Mouse (Mus musculus): ENCODE measurements at regions not wholly inside any gene's neighbourhood (a gene's known extent, or its start where the extent isn't known, plus 50 kb on each side); places are given as distances from the start of the nearest gene placed in this dataset.
A peak's percentile ranks its signal among the peaks of the same experiment; 100 is the strongest.

DNA sequence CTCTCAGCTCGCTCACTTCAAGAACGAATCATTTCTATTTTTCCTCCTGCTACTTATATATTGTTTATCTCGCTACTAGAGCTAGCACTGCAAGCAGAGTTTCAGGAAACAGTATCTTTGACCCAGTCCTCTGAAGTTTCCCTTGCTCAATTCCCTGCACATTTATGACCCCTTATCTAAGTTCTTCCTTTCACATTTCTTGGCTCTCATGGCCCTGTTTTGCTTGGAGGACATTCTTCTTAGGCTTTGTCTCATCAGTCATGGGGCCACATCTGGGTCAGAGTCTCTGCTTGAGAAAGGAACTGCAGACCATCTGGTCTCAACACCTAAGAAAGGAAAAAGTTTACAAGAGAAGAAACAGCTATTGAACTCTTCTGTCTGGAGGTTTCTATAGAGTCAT, 166.7 kb upstream of the Adamts3 start:
- no peak for DNase-seq
- intact Hi-C loops (cut with DNase I; ENCODE audit: low total_unique reads) = loop anchor here (5.0 kb wide), 1 partner anchor 447 kb away; no protein-coding TSS in a partner anchor

DNA sequence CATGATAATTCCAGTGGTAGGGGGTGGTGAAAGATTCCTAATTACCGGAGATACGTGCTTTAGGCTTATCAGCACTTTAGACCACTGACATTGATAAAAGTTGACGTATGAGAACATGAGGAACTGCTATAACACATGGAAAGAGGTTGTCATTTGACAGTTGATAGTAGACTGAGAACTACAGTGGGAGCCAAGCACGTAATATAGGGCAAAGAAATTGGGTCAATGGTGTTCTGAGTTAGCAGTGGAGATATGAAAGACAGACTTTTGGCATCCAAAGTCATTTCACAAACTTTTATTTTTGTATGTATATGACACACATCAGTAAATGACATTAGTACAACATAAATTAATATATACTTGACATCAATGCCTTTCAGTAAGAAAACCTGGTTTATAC, 159.6 kb upstream of the Adamts3 start:
- intact Hi-C loops (cut with DNase I; ENCODE audit: low total_unique reads) = no loop called here
- no peak for DNase-seq

DNA sequence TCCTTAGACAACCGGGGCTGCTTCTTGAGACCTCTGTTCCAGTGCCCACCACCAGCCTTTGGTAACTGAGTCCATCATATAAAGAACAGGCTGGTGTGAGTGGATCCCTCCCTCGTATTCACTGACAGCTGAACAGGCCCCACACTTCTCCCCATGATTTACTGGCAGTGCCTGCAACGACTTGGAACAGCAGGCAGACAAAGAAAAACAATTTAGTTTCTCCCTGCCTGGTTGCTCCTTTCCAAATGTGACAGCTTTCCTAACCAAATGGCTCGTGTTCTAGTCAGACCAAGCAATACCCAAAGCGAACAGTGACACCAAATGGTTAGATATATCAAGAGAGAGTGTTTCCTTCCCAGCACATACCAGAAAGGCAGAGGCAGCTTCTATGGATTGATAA, 150.0 kb upstream of the Adamts3 start:
- DNase-seq = no peak
- intact Hi-C loops (cut with DNase I; ENCODE audit: low total_unique reads) = no loop called here

DNA sequence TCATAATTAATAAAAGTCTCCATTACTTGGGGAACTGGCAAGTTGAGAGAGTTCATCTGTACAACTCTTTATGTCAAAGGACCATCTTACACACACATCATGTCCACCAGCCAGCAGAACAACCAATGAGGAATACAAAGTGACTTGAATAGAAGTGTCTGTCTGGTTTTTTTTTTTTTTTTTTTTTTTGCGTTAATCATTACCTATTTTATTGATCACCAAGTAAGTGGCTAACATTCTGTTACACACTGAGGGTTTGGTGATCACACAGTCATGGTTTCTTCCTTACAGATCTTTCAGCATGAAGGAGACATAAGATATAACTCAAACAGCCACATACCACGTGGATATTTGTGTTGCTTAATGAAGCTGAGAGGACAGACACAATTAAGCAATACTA, 147.6 kb upstream of the Adamts3 start:
- intact Hi-C loops (cut with DNase I; ENCODE audit: low total_unique reads) = no loop called here
- no peak for DNase-seq

DNA sequence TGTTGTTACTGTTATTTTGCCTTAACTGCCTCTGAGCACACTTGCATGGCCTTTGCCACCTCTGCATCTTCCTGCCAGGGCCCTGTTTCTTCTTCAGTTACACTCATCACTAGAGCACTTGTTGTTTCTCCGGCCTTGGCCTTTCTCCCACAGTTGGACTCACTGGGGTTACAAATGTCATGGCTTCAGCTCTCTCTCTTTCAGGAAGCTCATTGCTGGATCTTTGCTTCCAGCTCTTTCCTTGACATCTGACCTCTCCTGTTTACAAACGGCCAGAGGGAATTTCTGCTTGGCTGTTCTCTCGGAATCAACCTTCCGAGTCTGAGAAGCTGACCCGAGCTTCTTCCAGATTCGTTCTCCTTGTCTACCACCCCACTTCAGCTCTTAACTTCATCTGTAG, 146.6 kb upstream of the Adamts3 start:
- DNase-seq = peak; percentile 8
- intact Hi-C loops (cut with DNase I; ENCODE audit: low total_unique reads) = no loop called here

- intact Hi-C loops (cut with DNase I; ENCODE audit: low total_unique reads) = no loop called here
- no peak for DNase-seq
These were observed 144.0 kb upstream of the Adamts3 start for GRCm38 (mm10) chr5:90026835-90027753.

- DNase-seq = no peak
- intact Hi-C loops (cut with DNase I; ENCODE audit: low total_unique reads) = no loop called here
These were observed 138.3 kb upstream of the Adamts3 start for GRCm38 (mm10) chr5:90021447-90021846.

DNA sequence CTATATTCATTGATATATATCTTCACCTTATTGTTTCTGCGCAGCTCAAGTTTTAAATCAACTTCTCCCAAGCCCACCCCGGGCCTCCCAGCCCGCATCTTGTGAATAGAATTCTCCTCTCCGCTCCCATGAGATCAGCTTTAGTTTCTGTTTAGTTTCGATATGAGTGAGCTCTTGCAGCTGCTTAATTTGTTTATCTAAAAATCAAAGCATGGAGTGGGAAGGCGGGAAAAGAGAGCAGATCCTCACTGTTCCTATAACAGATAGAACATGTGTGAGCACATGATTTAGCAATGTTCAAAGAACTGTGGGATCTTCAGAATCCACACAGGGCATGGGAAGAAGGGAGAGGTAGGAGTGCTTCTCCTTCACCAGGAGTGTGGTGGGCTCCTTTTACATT, 117.6 kb upstream of the Adamts3 start:
- DNase-seq = no peak
- intact Hi-C loops (cut with DNase I; ENCODE audit: low total_unique reads) = no loop called here

DNA sequence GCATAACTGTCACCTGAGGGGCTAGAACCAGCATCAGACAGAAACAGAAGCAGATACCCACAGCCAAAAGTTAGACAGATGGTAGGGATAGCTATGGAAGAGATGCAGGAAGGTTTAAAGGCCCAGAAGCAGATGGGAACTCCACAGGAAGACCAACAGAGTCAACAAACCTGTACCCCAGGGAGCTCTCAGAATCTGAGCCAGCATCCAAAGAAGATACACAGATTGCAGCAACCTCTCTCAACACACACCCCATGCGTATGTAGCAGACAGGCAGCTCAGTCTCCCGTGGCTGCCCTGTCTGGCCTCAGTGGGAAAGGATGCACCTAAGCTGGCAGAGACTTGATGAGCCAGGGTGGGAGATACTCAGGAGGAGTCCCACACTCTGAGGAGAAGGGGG, 108.4 kb upstream of the Adamts3 start:
- no peak for DNase-seq
- intact Hi-C loops (cut with DNase I; ENCODE audit: low total_unique reads) = no loop called here

GRCm38 (mm10) chr5:89981627-89982026, 98.5 kb upstream of the Adamts3 start:
- DNase-seq = no peak
- intact Hi-C loops (cut with DNase I; ENCODE audit: low total_unique reads) = no loop called here

- intact Hi-C loops (cut with DNase I; ENCODE audit: low total_unique reads) = no loop called here
- DNase-seq = no peak
These were observed 97.1 kb upstream of the Adamts3 start for GRCm38 (mm10) chr5:89980204-89980603.

GRCm38 (mm10) chr5:89952611-89953010, 69.5 kb upstream of the Adamts3 start:
- DNase-seq = no peak
- intact Hi-C loops (cut with DNase I; ENCODE audit: low total_unique reads) = no loop called here

GRCm38 (mm10) chr5:89945660-89945925, 62.5 kb upstream of the Adamts3 start:
- intact Hi-C loops (cut with DNase I; ENCODE audit: low total_unique reads) = no loop called here
- no peak for DNase-seq

DNA sequence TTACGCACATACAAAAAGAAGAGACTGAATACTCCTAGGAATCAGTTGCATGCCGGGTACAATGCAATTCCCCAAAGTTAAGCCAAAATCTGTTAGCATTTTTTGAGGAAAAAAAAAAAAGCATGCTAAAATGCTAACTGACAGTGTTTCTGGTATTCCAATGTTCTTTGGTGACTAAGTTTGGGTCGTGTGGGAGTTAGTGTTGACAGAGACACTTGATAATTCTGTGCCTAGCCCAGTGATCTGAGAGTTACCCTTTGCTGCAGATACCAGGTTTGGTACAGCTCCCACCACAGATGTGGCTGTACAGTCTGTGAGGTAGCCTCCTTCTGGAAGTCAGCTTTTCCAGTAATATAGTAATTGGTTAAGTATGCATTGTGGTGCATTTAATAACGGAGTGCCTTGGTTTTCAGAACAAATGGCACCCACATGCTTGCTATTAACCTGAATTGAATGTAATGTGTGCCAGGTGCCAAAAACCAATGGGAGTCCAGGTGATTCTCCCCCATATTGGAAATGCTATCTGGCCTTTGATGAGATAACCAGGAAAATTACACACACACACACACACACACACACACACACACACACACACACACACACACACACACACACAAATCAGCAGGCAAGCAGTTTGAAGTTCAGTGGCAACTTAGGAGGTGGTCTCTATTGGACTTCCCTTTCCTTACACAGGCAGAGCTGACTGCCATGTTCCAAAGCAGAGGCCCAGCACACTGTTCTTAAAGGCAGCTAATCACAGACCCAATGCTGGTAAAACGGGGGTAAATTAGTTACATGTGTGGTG, 61.9 kb upstream of the Adamts3 start:
- no peak for DNase-seq
- intact Hi-C loops (cut with DNase I; ENCODE audit: low total_unique reads) = no loop called here

- intact Hi-C loops (cut with DNase I; ENCODE audit: low total_unique reads) = no loop called here
- DNase-seq = no peak
These were observed 60.4 kb upstream of the Adamts3 start for GRCm38 (mm10) chr5:89943276-89944127.

GRCm38 (mm10) chr5:89942244-89942643, 59.1 kb upstream of the Adamts3 start:
- intact Hi-C loops (cut with DNase I; ENCODE audit: low total_unique reads) = no loop called here
- DNase-seq = no peak

DNA sequence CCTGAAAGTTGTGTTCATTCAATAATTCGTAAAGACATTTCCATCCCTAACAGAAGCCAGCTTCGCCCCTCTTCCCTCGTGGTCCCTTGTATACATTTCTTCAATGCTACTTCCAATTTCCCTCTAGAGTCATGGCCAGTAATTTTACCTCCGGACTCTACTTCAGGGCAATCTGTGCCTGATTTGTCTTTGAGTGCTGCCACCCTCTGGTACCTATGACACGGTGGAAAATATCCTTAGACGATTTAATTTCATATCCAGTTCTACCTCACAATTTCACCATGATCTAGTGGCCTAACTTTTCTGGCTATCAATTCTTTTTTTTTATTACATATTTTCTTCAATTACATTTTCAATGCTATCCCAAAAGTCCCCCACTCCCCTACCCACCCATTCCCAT, 49.9 kb upstream of the Adamts3 start:
- DNase-seq = no peak
- intact Hi-C loops (cut with DNase I; ENCODE audit: low total_unique reads) = no loop called here

All from gastrocnemius, postnatal 14 days (tissue).